Mouse (Mus musculus) ovary, adult 18-20 months (tissue): ENCODE results near the gene Ipo9.

ENCODE experiments used
- DNase-seq: peaks from one replicate; pipeline ENCODE4 v3.0.0; 2022; ENCODE audit warnings: low spot score, mixed read lengths

The Ipo9 gene

DNA sequence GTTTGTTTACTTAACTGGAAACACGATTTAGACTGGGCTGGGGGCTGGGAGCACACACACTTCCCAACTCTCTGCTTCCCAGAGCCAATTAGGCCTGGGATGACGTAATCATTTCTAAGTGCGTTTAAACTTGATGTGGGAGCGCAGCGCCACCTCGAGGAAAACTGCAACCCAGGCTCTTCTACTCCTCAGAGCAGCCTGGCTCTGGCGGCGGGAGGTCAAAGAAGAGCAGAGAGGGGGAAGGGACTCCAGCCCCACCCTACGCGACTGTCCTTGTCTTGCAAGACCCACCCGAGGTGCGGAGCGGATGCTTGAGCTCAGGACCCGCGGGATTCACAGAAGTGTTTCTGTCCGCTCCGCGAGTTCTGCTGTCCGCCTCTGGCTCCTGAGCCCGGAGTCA is 62.1 kb downstream of the Ipo9 start:
- DNase-seq = peak; percentile 69

DNA sequence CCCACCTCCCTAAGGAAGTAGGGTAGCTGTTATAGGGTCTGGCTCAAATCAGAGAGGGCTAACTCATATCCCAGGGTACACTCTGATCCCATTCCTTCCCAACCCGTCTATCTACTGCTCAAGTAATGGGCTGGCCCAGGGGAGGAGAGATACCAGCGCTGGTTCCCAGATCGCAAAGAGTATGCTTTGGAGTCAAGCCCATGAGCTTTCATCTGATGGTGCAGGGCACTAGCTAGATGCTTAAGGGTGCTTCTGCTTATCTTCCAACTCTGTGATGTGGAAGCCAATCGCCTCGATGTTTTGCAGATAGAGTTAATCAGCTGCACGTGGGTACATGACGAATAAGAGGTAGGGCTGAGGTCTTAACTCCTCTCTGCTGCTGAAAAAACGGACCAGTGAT is 62.7 kb downstream of the Ipo9 start:
- DNase-seq = no peak

- no peak for DNase-seq
Observed at GRCm38 (mm10) chr1:135367005-135367404, 63.3 kb downstream of the Ipo9 start.

DNA sequence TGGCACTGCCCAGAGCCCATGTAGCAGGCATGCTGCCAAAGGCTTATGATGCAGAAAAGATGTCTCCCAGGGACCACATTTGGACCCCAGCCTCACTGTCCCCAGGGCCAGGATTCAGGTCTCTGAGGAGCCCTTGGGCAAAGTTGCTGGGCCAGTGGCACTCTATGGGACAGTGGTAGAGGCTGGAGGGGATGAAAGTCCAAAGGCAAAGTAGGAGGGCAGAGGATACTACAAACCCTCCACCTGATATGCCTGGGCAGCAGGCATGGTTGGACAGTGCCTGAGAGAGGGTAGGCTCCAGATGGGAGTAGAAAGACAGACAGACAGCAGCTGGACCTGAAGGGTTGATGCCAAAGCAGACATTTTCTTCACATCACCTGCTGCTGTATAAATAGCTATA is 63.9 kb downstream of the Ipo9 start:
- no peak for DNase-seq

DNA sequence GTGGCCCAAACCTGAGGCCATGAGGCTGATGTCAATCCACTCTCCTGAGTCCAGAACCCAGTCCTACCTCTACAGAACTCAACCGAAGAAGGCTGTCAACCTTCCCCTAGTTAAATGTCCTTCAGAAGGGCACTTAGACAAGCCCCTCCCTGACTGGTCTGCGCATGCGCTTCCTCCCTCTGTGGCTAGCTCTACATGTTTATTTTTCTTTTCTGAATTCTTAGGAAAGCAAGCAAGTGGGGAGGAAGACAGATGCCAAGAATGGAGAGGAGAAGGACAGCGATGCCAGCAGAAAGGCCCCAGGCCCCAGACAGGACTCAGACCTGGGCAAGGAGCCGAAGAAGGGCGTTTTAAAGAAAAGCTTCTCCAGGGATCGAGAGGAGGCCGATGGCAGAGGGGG is 66.9 kb downstream of the Ipo9 start:
- DNase-seq = peak; percentile 45

GRCm38 (mm10) chr1:135362115-135362514 is 68.2 kb downstream of the Ipo9 start:
- no peak for DNase-seq

DNA sequence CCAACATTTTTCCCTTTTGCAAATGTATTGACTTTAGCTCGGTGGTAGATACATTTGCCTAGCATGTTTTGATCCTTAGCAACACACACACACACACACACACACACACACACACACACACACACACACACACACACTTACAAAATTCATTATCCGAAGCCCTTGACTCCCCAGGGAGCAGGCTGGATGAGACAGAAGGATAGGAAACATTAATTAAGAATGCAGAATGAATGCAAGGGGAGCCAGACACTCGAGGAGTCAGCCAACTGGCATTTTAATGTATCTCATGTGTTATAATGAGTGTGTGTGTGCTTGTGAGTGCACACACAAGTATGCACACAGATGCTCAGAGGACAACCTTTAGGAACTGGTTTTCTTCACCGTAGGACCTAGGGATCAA is 68.8 kb downstream of the Ipo9 start:
- DNase-seq = no peak

- DNase-seq = no peak
Observed at GRCm38 (mm10) chr1:135359071-135359470, 71.2 kb downstream of the Ipo9 start.

DNA sequence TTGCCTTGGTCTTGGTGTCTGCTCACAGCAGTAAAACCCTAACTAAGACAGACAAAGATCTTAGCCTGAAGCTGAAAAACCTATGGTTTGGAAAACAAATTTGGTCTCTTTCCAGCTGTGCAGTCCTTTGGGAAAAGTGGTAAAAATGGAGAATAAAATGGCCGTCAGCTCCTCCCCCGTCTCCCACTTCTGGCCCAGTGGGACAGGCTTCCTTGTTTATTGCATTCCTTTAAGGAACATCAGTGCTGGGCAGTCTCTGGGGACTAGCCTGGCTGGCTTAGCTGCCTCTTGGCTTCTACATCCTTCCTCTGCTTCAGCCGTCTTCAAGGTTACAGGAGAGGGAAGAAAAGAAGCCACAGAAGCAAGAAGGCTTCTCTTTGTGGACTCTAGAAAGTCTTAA is 78.3 kb downstream of the Ipo9 start:
- DNase-seq = peak; percentile 28

DNA sequence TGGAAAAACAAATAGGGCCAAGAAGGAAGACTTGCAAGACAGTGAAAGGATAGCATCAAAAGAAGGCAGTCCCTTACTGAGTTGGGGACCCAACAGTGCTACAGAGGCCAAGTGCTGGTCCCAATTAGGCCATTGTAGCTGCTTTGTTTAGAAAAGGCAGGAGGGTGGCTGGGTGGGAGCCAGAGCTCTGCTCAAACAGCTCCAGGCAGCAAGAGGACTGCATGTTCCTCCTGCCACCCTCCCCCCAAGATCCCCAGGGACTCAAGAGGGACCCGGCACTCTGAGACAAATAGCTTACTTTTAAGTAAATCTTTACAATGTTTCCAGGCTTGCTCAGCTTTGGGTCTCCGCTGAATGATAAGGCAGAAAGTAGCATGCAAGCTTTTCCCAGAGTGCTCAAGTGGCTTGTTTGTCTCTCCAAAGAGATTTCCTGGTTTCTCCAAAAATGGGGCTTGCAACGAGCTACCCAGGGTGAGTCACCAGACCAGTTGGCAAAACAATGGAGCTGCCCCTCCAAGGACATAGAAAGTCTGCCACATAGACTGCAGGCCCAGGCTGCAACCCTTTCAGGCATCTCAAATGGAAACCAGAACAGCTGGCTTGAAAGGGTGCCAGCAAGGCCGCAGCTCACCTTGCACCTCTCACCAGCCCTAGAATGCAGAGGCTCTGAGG is 82.7 kb downstream of the Ipo9 start:
- peak; percentile 66 for DNase-seq

- no peak for DNase-seq
Observed at GRCm38 (mm10) chr1:135346891-135347290, 83.4 kb downstream of the Ipo9 start.

DNA sequence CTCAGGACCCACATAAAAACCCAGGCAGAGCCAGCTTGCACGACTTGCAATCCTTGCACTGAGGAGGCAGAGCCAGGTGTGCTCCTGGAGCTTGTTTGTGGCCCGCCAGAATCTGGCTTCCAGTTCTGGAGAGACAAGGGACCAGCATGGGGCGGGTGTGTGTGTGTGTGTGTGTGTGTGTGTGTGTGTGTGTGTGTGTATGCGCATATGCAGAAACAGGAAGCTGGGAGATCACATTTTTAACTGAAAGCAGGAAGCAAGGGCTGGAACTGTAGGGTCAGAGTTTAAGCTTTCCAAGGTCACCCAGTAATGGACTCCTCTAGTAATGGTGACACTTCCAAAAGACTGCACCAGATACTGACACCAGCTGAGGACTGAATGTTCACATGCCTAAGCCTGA is 86.3 kb downstream of the Ipo9 start:
- no peak for DNase-seq

DNA sequence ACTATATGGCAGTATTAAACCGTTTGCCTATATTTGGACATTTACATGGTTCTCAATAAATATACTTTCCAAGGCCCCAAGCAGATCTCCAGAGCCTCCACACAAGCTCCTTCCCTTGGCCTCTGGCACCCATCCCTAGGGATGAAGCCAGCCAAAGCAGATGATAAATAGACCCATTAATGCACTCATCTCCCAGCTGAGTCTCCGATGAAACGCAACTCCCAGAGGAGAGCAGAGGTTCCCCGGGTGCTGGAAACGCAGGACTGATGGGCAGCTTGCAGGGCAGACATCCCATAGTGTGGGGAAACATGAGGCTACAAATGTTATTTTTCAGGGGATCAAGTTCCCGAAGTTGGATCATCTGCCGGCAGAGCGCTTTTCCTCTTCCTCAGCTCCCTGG is 88.4 kb downstream of the Ipo9 start:
- DNase-seq = no peak
